Mouse (Mus musculus) heart, adult 11 months (tissue): ENCODE results near the gene Ankrd33.
"Not testable (repeated sequence)": the region's sequence is repeated elsewhere in the genome, so short reads cannot be mapped to it uniquely, and the experiment has no call there.

Experiments used
- DNase-seq: peaks from one replicate; pipeline ENCODE4 v3.0.0; 2022

The Ankrd33 gene

DNA sequence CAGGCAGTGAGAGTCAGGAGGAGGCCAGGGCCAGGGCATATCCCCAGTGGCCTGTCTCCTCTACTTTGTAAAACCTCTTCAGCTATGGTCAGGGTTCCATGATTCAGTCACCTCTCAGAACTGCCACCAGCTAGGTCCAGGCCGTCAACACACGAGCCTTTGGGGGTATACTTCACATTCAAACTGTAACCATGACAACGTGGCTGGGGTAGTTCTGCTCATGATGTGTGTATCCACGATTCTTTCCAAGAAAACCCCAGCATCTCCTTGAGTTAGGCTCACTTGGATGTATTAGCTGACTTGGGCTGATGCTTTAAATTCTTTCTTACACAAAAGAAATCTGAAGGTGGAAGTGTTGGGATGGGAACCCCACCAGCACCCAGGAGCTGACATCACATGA lies 27.3 kb upstream of the Ankrd33 start:
- DNase-seq = no peak

DNA sequence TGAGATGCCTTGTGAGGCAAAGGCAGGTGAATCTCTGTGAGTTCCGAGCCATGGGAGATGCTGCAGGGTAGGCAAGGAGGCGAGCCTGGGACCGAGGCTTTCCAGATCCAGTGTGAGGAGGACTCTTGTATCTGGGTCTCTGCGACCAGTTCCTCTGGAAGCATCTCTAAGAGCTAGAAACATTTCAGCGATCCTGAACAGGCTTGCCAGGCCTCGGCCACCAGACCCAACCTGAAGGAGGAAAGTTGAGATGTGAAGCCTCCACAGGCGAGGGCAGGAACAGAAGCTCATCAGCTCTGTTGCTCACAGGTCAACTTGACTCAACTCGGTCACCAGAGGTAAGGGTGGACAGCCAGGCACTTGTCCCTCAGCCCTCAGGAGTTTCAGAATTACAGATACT lies 24.0 kb upstream of the Ankrd33 start:
- DNase-seq = peak; percentile 81

- DNase-seq = no peak
Observed at GRCm38 (mm10) chr15:101092121-101092828, 23.3 kb upstream of the Ankrd33 start.

DNA sequence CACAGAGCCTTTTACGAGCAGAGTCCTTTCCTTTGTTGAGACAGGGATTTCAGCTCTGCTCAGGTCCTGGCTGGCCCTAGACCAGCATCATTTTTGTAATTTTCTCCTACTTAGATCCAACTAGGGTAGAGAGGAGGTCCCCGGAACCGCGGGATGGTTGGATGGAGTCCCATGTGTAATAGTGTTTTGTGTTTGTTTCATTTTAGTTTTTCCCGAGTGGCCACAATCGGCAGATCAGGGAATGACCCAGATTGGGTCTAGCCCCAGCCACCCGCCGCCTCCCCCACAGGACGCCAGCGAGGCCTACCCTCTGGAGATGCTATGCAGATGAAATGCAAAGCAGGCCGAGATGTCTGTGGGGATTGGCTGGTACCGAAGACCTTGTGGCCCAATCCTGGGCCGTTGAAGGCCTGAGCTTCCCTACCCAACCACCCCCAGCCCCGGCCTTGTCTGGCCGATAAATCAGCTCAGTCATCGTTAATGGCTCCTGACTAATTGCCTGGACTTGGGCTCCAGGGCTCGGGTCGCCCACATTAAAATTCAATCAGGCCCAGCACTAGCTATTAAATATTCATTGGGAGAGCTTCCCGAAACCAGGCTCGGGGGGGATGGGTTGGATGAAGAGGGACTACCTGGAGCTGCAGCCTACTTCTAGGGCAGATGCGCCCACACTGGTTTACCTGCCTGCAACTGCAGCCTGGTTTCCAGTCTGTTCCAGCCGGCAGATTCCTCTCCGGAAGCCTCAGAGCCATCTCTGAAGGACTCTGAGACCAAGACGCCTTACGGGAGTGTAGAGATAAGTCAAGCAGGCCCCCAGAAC lies 22.5 kb upstream of the Ankrd33 start:
- DNase-seq = peak; percentile 96

GRCm38 (mm10) chr15:101093988-101094387 lies 21.6 kb upstream of the Ankrd33 start:
- DNase-seq = no peak

DNA sequence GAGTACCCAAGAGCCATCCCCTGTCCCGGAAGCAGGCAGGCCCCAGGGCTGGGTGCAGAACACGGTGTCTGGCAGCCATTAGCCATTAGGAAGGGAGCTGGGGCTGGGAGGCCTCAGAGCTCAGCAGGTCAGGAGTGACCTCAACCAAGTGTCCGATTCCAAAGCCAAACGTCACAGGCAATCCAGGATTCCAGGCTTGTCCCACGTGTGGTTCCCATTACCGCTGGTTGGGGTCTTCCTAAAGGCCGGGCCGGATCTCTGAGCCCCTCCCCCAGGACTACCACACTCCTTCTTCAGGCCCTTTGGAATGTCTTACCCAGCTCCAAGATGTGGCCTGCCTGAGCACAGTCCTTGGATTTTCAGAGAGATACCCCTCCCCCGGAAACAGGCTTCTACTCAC lies 20.6 kb upstream of the Ankrd33 start:
- no peak for DNase-seq

DNA sequence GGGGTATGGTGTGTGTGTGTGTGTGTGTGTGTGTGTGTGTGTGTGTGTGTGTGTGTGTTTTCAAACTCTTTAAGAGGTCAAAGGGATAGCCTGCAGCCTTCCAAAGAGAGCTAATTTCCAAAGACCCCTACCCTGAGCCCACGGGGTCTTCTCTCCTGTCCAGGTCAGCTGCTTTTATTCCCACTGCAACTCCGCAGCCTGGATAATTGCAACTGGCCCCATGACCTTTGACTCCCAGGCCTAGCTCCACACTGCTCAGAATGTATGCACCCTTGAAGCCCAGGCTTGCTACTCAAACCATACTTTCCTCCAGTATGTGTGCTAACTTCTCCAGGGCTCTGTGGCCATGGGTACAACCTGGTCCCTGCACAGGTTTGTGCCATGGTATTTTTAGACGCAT lies 20.2 kb upstream of the Ankrd33 start:
- peak; percentile 87 for DNase-seq

GRCm38 (mm10) chr15:101097985-101098651 lies 17.4 kb upstream of the Ankrd33 start:
- peak; percentile 93 for DNase-seq

DNA sequence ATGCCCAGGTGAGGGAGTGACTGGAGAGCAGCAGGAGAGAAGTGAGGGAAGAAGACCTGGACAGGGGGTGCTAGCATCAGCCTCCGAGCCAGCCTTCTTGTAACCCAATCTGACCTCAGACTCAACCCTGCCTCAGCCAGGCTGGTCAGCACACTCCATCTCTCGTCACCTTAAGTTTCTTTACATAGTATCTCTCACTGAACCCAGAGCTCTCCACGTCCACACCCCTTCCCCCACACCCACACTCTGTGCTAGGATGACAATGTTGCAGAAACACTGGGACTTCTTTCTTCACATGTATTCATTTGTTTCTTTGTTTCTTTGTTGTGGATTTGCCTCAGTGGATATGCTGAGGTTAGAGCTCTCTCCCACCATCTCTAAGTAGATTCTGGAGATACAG lies 14.6 kb upstream of the Ankrd33 start:
- no peak for DNase-seq

GRCm38 (mm10) chr15:101103605-101104304 lies 11.8 kb upstream of the Ankrd33 start:
- peak; percentile 87 for DNase-seq

GRCm38 (mm10) chr15:101105496-101105994 lies 10.0 kb upstream of the Ankrd33 start:
- peak; percentile 98 for DNase-seq

DNA sequence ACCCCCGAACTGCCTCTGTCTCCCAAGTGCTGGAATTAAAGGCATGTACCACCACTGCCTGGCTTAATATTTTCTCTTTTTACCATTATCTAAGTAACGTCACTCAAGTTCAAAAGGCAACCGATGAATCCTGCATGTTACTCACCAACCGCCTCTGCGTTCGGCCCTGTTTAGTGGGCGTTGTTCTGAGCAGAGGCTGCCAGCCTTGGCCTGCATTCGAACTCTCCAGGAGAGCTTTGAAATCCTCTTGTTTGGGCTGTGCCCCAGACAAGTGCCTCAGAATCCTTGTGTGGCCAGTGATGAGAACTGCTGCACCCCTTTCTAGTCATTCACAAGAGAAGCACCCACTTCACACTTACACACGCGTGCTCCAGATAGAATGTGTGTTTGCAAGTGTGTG lies 9.5 kb upstream of the Ankrd33 start:
- no peak for DNase-seq

- peak; percentile 94 for DNase-seq
Observed at GRCm38 (mm10) chr15:101107906-101108671, 7.5 kb upstream of the Ankrd33 start.

- DNase-seq = peak; percentile 98
Observed at GRCm38 (mm10) chr15:101113176-101113575, 2.4 kb upstream of the Ankrd33 start.

DNA sequence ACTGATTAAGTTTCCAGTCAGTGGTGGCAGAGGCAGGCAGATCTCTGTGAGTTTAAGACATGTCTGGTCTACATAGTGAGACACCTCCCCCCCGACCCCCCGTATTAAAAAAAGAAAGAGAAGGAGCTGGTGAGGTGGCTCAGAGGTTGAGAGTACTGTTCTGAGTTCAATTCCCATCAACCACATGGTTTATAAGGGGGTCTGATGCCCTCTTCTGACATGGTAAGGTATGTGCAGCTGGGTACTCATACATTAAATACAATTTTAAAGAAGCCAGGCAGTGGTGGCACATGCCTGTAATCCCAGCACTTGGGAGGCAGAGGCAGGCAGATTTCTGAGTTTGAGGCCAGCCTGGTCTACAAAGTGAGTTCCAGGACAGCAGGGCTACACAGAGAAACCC lies 1.8 kb upstream of the Ankrd33 start:
- not testable (repeated sequence) for DNase-seq

DNA sequence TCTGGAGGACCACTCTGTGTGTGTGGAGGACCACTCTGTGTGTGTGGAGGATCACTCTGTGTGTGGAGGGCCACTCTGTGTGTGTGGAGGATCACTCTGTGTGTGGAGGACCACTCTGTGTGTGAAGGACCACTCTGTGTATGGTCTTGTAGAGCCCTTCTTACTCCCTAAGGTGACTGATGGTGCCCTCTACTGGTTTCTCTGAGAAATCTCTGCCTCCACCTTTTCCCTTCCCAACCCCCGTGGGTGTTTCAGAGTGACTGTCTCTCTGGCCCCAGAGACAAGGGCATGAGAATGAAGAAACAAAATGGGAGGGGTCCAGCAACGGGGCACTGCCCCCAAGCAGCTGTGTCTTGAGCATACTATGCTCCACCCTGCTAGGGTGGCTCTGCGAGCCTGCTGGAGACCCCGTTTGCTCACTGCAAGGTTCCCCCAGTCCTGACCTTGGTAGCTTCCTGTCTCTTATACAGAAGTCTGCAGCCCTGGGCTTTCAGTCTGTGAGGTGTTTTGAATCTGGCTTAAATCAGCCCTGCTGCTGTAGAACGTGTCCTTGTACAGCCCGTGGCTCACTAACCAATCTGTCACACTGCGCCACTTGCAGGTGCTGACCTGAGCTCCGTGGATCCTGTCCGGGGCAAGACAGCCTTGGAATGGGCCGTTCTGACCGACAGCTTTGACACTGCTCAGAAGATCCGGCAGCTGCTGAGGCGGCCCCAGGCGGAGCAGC lies 3.0 kb downstream of the Ankrd33 start:
- no peak for DNase-seq

DNA sequence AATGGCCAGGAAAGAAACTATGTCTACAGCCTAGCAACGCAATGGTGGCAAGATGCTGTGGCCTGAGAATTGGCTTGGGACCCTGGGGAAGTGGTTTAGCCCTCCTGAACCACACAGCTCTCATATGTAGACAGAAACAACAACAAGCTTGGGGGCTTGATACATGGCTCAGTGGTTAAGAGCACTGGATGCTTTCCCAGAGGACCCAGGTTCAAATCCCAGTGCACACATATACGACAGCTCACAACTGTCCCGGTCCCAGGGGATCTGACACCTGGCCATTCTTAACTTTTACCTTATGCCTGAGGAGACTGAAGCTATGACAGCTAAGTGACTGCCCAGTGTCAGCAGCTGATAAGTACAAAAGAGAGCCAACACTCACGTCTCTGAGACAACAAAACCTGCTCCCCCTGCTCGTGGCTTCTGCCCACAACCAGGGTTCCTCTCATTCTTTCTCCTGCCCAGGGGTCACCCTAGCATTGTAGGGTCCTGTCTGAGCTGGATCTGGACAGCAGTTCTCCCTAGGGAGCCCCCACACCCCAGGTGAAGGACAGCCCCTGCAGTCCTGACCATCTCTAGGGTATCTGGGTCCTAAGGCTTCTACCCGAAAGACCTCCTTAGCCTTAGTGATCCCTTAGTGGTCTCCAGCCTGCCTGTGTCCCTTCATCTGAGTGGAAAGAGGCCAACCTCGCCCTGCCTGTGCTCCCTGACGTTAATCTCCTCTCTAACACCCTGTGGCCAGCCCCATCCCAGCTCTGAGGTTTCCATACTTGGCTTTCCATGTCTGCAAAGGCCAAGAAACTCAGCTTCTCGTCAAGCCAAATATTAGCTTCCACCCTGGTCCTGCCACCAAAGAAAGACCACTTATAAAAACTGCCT lies 6.1 kb downstream of the Ankrd33 start:
- DNase-seq = peak; percentile 94

DNA sequence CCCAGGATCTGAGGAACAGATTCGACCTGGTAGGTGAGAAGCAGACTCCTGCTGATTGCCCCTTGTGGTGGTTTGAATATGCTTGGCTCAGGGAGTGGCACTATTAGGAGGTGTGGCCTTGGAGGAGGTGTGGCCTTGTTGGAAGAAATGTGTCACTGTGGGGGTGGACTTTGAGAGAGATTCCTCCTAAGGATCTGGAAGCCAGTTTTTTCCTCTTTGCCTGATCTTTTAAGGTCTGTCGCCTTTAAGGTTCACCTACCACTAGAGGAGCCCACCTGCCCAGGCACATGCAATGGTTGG lies 6.7 kb downstream of the Ankrd33 start:
- no peak for DNase-seq

- peak; percentile 98 for DNase-seq
Observed at GRCm38 (mm10) chr15:101123202-101123601, 7.6 kb downstream of the Ankrd33 start.

DNA sequence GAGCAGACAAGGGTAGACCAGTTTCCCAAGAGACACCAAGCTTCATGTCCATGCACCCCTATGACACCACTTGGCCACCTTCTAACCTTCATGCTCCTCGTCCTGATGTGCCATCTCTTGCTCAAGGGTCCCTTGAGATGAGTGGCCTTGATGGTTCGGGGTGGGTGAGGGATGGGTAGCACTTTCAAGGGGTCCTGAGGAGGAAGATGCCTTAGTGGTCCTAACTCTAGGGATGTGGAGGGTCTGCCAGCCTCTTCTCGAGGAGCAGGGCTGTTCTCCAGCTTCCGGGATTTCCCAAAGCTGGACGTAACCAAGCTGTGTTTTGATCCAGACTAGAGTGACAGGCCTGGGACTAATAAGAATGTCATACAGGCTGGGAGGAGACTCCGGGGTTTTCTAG lies 10.0 kb downstream of the Ankrd33 start:
- DNase-seq = peak; percentile 92
